In genomic region chr10:59503433-59504210, GRCm38 (mm10) we compare ENCODE assay signal across 9 mouse cellular contexts.
DNase-seq lines count a peak whose midpoint lies in the region; ATAC-seq and TF ChIP-seq lines count a peak whose summit lies in the region.
"Had no signal": no experiment of that assay in that cellular context is flagged by ENCODE, and none has a peak within 500 bp of the region (broad histone marks: within the 10 kb centered on the region; RNA-seq: fewer than 3 reads in every experiment).

No protein-coding gene starts in this region.

- H3K27me3 ChIP-seq in forebrain, embryonic 14.5 days (replicated peaks; ENCODE audit: control insufficient read depth, insufficient read depth, low read length), result no peaks in the 10 kb centered on the region
- H3K27me3 ChIP-seq in heart, postnatal 0 days (ENCODE audit: control insufficient read depth, insufficient read depth, low read length), result no peaks in the 10 kb centered on the region
- no peaks in the 10 kb centered on the region for H3K27me3 ChIP-seq in liver, embryonic 11.5 days (replicated peaks; ENCODE audit: control insufficient read depth, insufficient read depth, low read length)
- H3K27me3 ChIP-seq in neural tube, embryonic 13.5 days, result no peaks in the 10 kb centered on the region

- H3K4me2 ChIP-seq in forebrain, embryonic 14.5 days (ENCODE audit: low read length), result peak overlapping the region; percentile 37
- peak overlapping the region; percentile 48 for H3K4me2 ChIP-seq in heart, postnatal 0 days (ENCODE audit: low read depth, low read length)
- H3K4me2 ChIP-seq in liver, embryonic 11.5 days, result peak overlapping the region; percentile 41
- peak overlapping the region; percentile 48 for H3K4me2 ChIP-seq in neural tube, embryonic 13.5 days

- no peak overlapping the region for H3K27ac ChIP-seq in forebrain, embryonic 14.5 days (ENCODE audit: low read depth, low read length)
- H3K27ac ChIP-seq in heart, postnatal 0 days (ENCODE audit: low read depth), result peak overlapping the region; percentile 26; the same call in 1 of the 2 replicates
- no peak overlapping the region for H3K27ac ChIP-seq in liver, embryonic 11.5 days (ENCODE audit: low read depth, low read length)
- H3K27ac ChIP-seq in neural tube, embryonic 13.5 days (replicated peaks), result peak overlapping the region; percentile 18; the same call in 1 of the 2 replicates
- H3K27ac ChIP-seq: macrophage had no signal

- ATAC-seq in forebrain, embryonic 14.5 days, result peak; percentile 55; the same call in 1 of the 2 replicates
- ATAC-seq in heart, postnatal 0 days (ENCODE audit: insufficient read depth, low read depth), result peak; percentile 67
- peak; percentile 29; the same call in 1 of the 2 replicates for ATAC-seq in liver, embryonic 11.5 days (replicated peaks; ENCODE audit: low FRiP score)
- peak; percentile 73 for ATAC-seq in neural tube, embryonic 13.5 days (ENCODE audit: low read depth)

- no peaks in the 10 kb centered on the region for H3K9me3 ChIP-seq in forebrain, embryonic 14.5 days (replicated peaks; ENCODE audit: control insufficient read depth, low read length)
- no peaks in the 10 kb centered on the region for H3K9me3 ChIP-seq in heart, postnatal 0 days (replicated peaks; ENCODE audit: control insufficient read depth, low read length)
- H3K9me3 ChIP-seq in liver, embryonic 11.5 days (ENCODE audit: control insufficient read depth, low read length), result no peaks in the 10 kb centered on the region
- H3K9me3 ChIP-seq in neural tube, embryonic 13.5 days, result no peaks in the 10 kb centered on the region

- 0 out of 2 replicates have a peak, but pooled peaks cover 4% of the 10 kb centered on the region for H3K4me1 ChIP-seq in forebrain, embryonic 14.5 days (ENCODE audit: control insufficient read depth, insufficient read depth, low read length)
- peaks cover 8% of the 10 kb centered on the region; the same call in 1 of the 2 replicates for H3K4me1 ChIP-seq in heart, postnatal 0 days (ENCODE audit: control insufficient read depth, insufficient read depth)
- H3K4me1 ChIP-seq in liver, embryonic 11.5 days (replicated peaks; ENCODE audit: control insufficient read depth, insufficient read depth, low read length), result peaks cover 3% of the 10 kb centered on the region
- peaks cover 21% of the 10 kb centered on the region for H3K4me1 ChIP-seq in neural tube, embryonic 13.5 days (replicated peaks)

- no peak overlapping the region for H3K9ac ChIP-seq in forebrain, embryonic 14.5 days (ENCODE audit: low read length)
- no peak overlapping the region for H3K9ac ChIP-seq in heart, postnatal 0 days (replicated peaks; ENCODE audit: low read depth, low read length)
- no peak overlapping the region for H3K9ac ChIP-seq in liver, embryonic 11.5 days (ENCODE audit: low read depth, low read length)
- H3K9ac ChIP-seq in neural tube, embryonic 13.5 days, result peak overlapping the region; percentile 47; the same call in 1 of the 2 replicates

- WGBS in forebrain, embryonic 14.5 days, result 49% methylated on average over 31 of the region's 31 CpGs
- 53% methylated on average over 31 of the region's 31 CpGs for whole genome bisulfite sequencing in heart, postnatal 0 days
- 60% methylated on average over 31 of the region's 31 CpGs for WGBS in liver, embryonic 11.5 days
- 49% methylated on average over 31 of the region's 31 CpGs for WGBS in neural tube, embryonic 13.5 days

- TF ChIP-seq EP300 in heart, postnatal 0 days (IDR thresholded peaks at IDR 0.05; ENCODE audit: low read depth), result no peak

- DNase-seq in R1 (ENCODE audit: low read depth, low spot score) (peak; percentile 62), adipocyte (ENCODE audit: low spot score) (no peak)
- DNase-seq in forebrain, embryonic 14.5 days (ENCODE audit: low spot score), result peak; percentile 54
- DNase-seq in heart, postnatal 0 days (ENCODE audit: low spot score), result no peak
- peak; percentile 62 for DNase-seq in kidney, postnatal 10 days
- DNase-seq in liver, embryonic 11.5 days (ENCODE audit: low spot score), result peak; percentile 38
- DNase-seq in thymus, postnatal 14 days, result no peak

- H3K36me3 ChIP-seq in forebrain, embryonic 14.5 days (ENCODE audit: control insufficient read depth, insufficient read depth, low read length), result no peaks in the 10 kb centered on the region
- H3K36me3 ChIP-seq in heart, postnatal 0 days (replicated peaks; ENCODE audit: control insufficient read depth, insufficient read depth, low read length), result no peaks in the 10 kb centered on the region
- H3K36me3 ChIP-seq in liver, embryonic 11.5 days (ENCODE audit: control insufficient read depth, insufficient read depth, low read length), result no peaks in the 10 kb centered on the region
- H3K36me3 ChIP-seq in neural tube, embryonic 13.5 days, result no peaks in the 10 kb centered on the region

- no peak for TF ChIP-seq CTCF in heart, postnatal 0 days (IDR thresholded peaks at IDR 0.05; ENCODE audit: low read depth)

- no peak overlapping the region for H3K4me3 ChIP-seq in forebrain, embryonic 14.5 days (ENCODE audit: low read depth, low read length)
- peak overlapping the region; percentile 26; the same call in 1 of the 2 replicates for H3K4me3 ChIP-seq in heart, postnatal 0 days (ENCODE audit: low read depth, low read length)
- peak overlapping the region; percentile 7 for H3K4me3 ChIP-seq in liver, embryonic 11.5 days (ENCODE audit: low read depth, low read length)
- peak overlapping the region; percentile 17; the same call in 1 of the 2 replicates for H3K4me3 ChIP-seq in neural tube, embryonic 13.5 days

Comparison
In these comparisons a context has a peak if more than half of its experiments do, and no peak if none do; other contexts are left out.
1. DNase-seq: peak in R1 (single experiment), forebrain, embryonic 14.5 days (single experiment), kidney, postnatal 10 days (single experiment) and liver, embryonic 11.5 days (single experiment); none in heart, postnatal 0 days (single experiment), adipocyte (single experiment) and thymus, postnatal 14 days (single experiment).
2. H3K27ac ChIP-seq: peak in heart, postnatal 0 days (single experiment) and neural tube, embryonic 13.5 days (single experiment); none in forebrain, embryonic 14.5 days (single experiment) and liver, embryonic 11.5 days (single experiment).
3. Peak in every context shown above with its lines, with median percentiles within 50 percentile points of each other: ATAC-seq and H3K4me2 ChIP-seq.